Mouse (Mus musculus): ENCODE data around the gene Dnah7a.

GRCm38 (mm10) chr1:53358988-53359387, 347.6 kb downstream of the Dnah7a start:
- TF ChIP-seq POLR2A (IDR thresholded peaks at IDR 0.05; ENCODE audit: borderline replicate concordance, extremely low read depth, insufficient read depth, insufficient read length, poor library complexity, severe bottlenecking) (no peak), CTCF (IDR thresholded peaks at IDR 0.05; ENCODE audit: borderline replicate concordance, extremely low read depth, insufficient read depth, insufficient read length) (no peak)
